Mouse (Mus musculus): ENCODE results near the gene Neu2.

Neu2 gene

GRCm38 (mm10) chr1:87614576-87615295 is 105.0 kb downstream of the Neu2 start:
- DNase-seq (ENCODE audit: low read depth), result no peak

GRCm38 (mm10) chr1:87620211-87620668 is 110.6 kb downstream of the Neu2 start, which contains the start of gene Inpp5d:
Inpp5d (plus strand) TSS chr1:87620312.
- no peak for DNase-seq (ENCODE audit: low read depth)

GRCm38 (mm10) chr1:87620693-87621092 is 111.0 kb downstream of the Neu2 start:
- DNase-seq (ENCODE audit: low read depth), result no peak

- no peak for DNase-seq (ENCODE audit: low read depth)
These were observed 111.6 kb downstream of the Neu2 start for GRCm38 (mm10) chr1:87621146-87621857.

- DNase-seq (ENCODE audit: low read depth), result no peak
These were observed 112.2 kb downstream of the Neu2 start for GRCm38 (mm10) chr1:87621858-87622279.

- DNase-seq (ENCODE audit: low read depth), result no peak
These were observed 114.4 kb downstream of the Neu2 start for GRCm38 (mm10) chr1:87623977-87624666.

GRCm38 (mm10) chr1:87624826-87625225 is 115.1 kb downstream of the Neu2 start:
- DNase-seq (ENCODE audit: low read depth), result no peak

GRCm38 (mm10) chr1:87625254-87626025 is 115.8 kb downstream of the Neu2 start:
- DNase-seq (ENCODE audit: low read depth), result no peak

GRCm38 (mm10) chr1:87626344-87626743 is 116.7 kb downstream of the Neu2 start:
- DNase-seq (ENCODE audit: low read depth), result no peak

- DNase-seq (ENCODE audit: low read depth), result peak; percentile 79
These were observed 118.4 kb downstream of the Neu2 start for GRCm38 (mm10) chr1:87628085-87628484.

GRCm38 (mm10) chr1:87631584-87631983 is 121.9 kb downstream of the Neu2 start:
- no peak for DNase-seq (ENCODE audit: low read depth)

GRCm38 (mm10) chr1:87632163-87632562 is 122.5 kb downstream of the Neu2 start:
- DNase-seq (ENCODE audit: low read depth), result no peak

GRCm38 (mm10) chr1:87636716-87637117 is 127.0 kb downstream of the Neu2 start:
- no peak for DNase-seq (ENCODE audit: low read depth)

GRCm38 (mm10) chr1:87637121-87637877 is 127.6 kb downstream of the Neu2 start:
- DNase-seq (ENCODE audit: low read depth), result peak; percentile 85

- DNase-seq (ENCODE audit: low read depth), result no peak
These were observed 128.3 kb downstream of the Neu2 start for GRCm38 (mm10) chr1:87637878-87638600.

GRCm38 (mm10) chr1:87639724-87640123 is 130.0 kb downstream of the Neu2 start:
- no peak for DNase-seq (ENCODE audit: low read depth)

- DNase-seq (ENCODE audit: low read depth), result no peak
These were observed 130.5 kb downstream of the Neu2 start for GRCm38 (mm10) chr1:87640165-87640661.

GRCm38 (mm10) chr1:87643016-87643415 is 133.3 kb downstream of the Neu2 start:
- DNase-seq (ENCODE audit: low read depth), result no peak

- DNase-seq (ENCODE audit: low read depth), result no peak
These were observed 135.4 kb downstream of the Neu2 start for GRCm38 (mm10) chr1:87645041-87645440.

- no peak for DNase-seq (ENCODE audit: low read depth)
These were observed 136.1 kb downstream of the Neu2 start for GRCm38 (mm10) chr1:87645748-87646147.
